Mouse (Mus musculus) ES-Bruce4 (cell line): ENCODE measurements around the gene Fbxo11.

ENCODE experiments used
- CTCF ChIP-seq: IDR thresholded peaks from one replicate; pipeline ENCODE4 v1.8.1; 2011; ENCODE audit warnings: low read depth, low read length
- EP300 ChIP-seq: IDR thresholded peaks from 2 replicates; pipeline ENCODE4 v1.6.1; 2011; ENCODE audit warnings: low read depth, low read length; ENCODE audit not compliant: insufficient read depth

DNA sequence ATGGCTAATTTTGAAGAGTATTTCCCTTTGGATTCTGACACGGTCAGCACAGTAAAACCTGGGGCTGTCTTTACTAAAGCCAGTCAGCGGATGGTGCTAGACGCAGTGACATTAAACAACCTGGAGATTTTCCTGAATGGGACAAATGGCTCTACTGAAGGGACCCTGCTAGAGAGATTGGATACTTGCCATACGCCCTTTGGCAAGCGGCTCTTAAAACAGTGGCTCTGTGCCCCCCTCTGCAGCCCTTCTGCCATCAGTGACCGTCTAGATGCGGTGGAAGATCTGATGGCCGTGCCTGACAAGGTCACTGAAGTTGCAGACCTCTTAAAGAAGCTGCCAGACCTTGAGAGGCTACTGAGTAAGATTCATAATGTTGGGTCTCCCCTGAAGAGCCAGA lies 79.2 kb downstream of the Fbxo11 start:
- no peak for TF ChIP-seq EP300
- TF ChIP-seq CTCF: no peak
